Comparison of ENCODE assay signal across 32 mouse cellular contexts in the genomic region with DNA sequence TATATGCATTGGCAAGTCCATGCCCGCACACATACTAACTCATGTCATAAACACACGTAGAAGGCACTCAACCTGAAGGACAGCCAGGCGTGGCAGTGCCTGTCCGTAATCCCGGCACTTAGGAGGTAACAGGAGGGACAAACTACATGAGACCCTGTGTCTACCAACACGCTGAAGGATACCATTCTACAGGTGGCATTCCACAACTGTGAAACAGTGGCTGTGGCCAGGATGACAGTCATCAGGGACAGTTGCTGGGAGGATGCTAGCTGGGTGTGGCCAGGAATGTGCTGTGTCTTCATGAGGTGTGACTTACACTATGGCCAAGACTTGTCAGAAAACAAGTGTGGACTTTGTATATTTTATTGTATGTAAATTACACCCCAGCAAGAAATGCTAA. TPM values are rescaled to one million over a fixed set of nuclear protein-coding genes. Genes with fewer than 3 reads are reported as not detected.
DNase-seq lines count a peak whose midpoint lies in the region; ATAC-seq and TF ChIP-seq lines count a peak whose summit lies in the region.
"Had no signal": no experiment of that assay in that cellular context is flagged by ENCODE, and none has a peak within 500 bp of the region (broad histone marks: within the 10 kb centered on the region; RNA-seq: fewer than 3 reads in every experiment).

No protein-coding gene starts in this region.

- intact Hi-C loops in heart, postnatal 25 days (cut with DNase I), result no loop called here

- no peak overlapping the region for H3K4me3 ChIP-seq in midbrain, embryonic 11.5 days (ENCODE audit: low read depth, low read length)
- no peak overlapping the region for H3K4me3 ChIP-seq in midbrain, embryonic 13.5 days (replicated peaks)
- no peak overlapping the region for H3K4me3 ChIP-seq in small intestine, adult 2 months (ENCODE audit: low read depth, low read length)
- H3K4me3 ChIP-seq: embryonic facial prominence, embryonic 10.5 days; embryonic facial prominence, embryonic 13.5 days; erythroblast, embryonic 14.5 days; forebrain, embryonic 12.5 days; forebrain, embryonic 15.5 days; heart, embryonic 12.5 days; heart, embryonic 15.5 days had no signal

- ATAC-seq in midbrain, embryonic 11.5 days (ENCODE audit: low FRiP score), result no peak
- ATAC-seq in midbrain, embryonic 13.5 days, result no peak
- ATAC-seq: forebrain, embryonic 15.5 days; hindbrain, postnatal 0 days; Patski had no signal

- peak; percentile 83 for DNase-seq in heart, adult 11 months
- no peak for DNase-seq in heart, postnatal 25 days (ENCODE audit: low spot score)
- peak; percentile 72 for DNase-seq in midbrain, embryonic 11.5 days (ENCODE audit: low spot score, missing footprints)
- peak; percentile 31 for DNase-seq in R1 (ENCODE audit: low read depth, low spot score)
- DNase-seq in layer of hippocampus, adult 9-10 months (ENCODE audit: low spot score), result no peak
- DNase-seq: adrenal gland, adult 2 months; adrenal gland, postnatal 14 days; B cell, adult 2 months; cerebellum, adult 11 months; cerebellum, adult 8-10 months; cerebellum, postnatal 10 days; cerebellum, postnatal 36 days; embryo, embryonic 11 days; gastrocnemius, postnatal 14 days; heart, adult 18-20 months; heart, postnatal 10 days; heart, postnatal 4 days had no signal

- WGBS in midbrain, embryonic 11.5 days, result 96% methylated on average over 6 of the region's 6 CpGs
- 95% methylated on average over 6 of the region's 6 CpGs for WGBS in midbrain, embryonic 13.5 days
- whole genome bisulfite sequencing in small intestine, adult 2 months, result 61% methylated on average over 6 of the region's 6 CpGs

- H3K4me2 ChIP-seq in midbrain, embryonic 11.5 days, result no peak overlapping the region
- H3K4me2 ChIP-seq in midbrain, embryonic 13.5 days (replicated peaks), result no peak overlapping the region
- H3K4me2 ChIP-seq: embryonic facial prominence, embryonic 13.5 days; forebrain, embryonic 12.5 days; forebrain, embryonic 15.5 days; heart, embryonic 12.5 days; heart, embryonic 15.5 days; hindbrain, embryonic 14.5 days had no signal

- H3K27me3 ChIP-seq in midbrain, embryonic 11.5 days (ENCODE audit: control insufficient read depth, insufficient read depth, low read length), result no peaks in the 10 kb centered on the region
- no peaks in the 10 kb centered on the region for H3K27me3 ChIP-seq in midbrain, embryonic 13.5 days
- H3K27me3 ChIP-seq in small intestine, adult 2 months (ENCODE audit: control insufficient read depth, insufficient read depth, low read length), result no peaks in the 10 kb centered on the region
- H3K27me3 ChIP-seq: CH12.LX; embryonic facial prominence, embryonic 13.5 days; forebrain, embryonic 12.5 days; forebrain, embryonic 15.5 days; heart, embryonic 12.5 days; heart, embryonic 15.5 days; Patski had no signal

- TF ChIP-seq CTCF in small intestine, adult 2 months (IDR thresholded peaks at IDR 0.05; ENCODE audit: extremely low read depth, insufficient read length, insufficient replicate concordance, low read depth, low read length), result no peak

- no peak overlapping the region for H3K27ac ChIP-seq in midbrain, embryonic 11.5 days (ENCODE audit: low read depth, low read length)
- no peak overlapping the region for H3K27ac ChIP-seq in midbrain, embryonic 13.5 days
- peak overlapping the region; percentile 81 for H3K27ac ChIP-seq in small intestine, adult 2 months (ENCODE audit: insufficient read depth, low read depth, low read length)
- H3K27ac ChIP-seq: embryonic facial prominence, embryonic 10.5 days; embryonic facial prominence, embryonic 13.5 days; forebrain, embryonic 12.5 days; forebrain, embryonic 15.5 days; heart, embryonic 15.5 days; hindbrain, embryonic 14.5 days; hindbrain, postnatal 0 days had no signal

- no peak for TF ChIP-seq POLR2A in small intestine, adult 2 months (IDR thresholded peaks at IDR 0.05; ENCODE audit: low read depth, low read length)

- H3K36me3 ChIP-seq in midbrain, embryonic 11.5 days (ENCODE audit: control insufficient read depth, insufficient read depth, low read length), result no peaks in the 10 kb centered on the region
- no peaks in the 10 kb centered on the region for H3K36me3 ChIP-seq in midbrain, embryonic 13.5 days
- H3K36me3 ChIP-seq in small intestine, adult 2 months (ENCODE audit: control insufficient read depth, insufficient read depth, low read length), result no peaks in the 10 kb centered on the region
- H3K36me3 ChIP-seq: forebrain, embryonic 15.5 days; heart, embryonic 12.5 days; heart, embryonic 15.5 days had no signal

- no peaks in the 10 kb centered on the region for H3K9me3 ChIP-seq in midbrain, embryonic 11.5 days (ENCODE audit: control insufficient read depth, low read length)
- no peaks in the 10 kb centered on the region for H3K9me3 ChIP-seq in midbrain, embryonic 13.5 days
- H3K9me3 ChIP-seq: embryonic facial prominence, embryonic 10.5 days; embryonic facial prominence, embryonic 13.5 days; forebrain, embryonic 12.5 days; forebrain, embryonic 15.5 days; G1E; heart, embryonic 12.5 days; heart, embryonic 15.5 days had no signal

- no peaks in the 10 kb centered on the region for H3K4me1 ChIP-seq in midbrain, embryonic 11.5 days (ENCODE audit: control insufficient read depth, insufficient read depth, low read length)
- 0 out of 2 replicates have a peak, but pooled peaks cover 6% of the 10 kb centered on the region for H3K4me1 ChIP-seq in midbrain, embryonic 13.5 days (replicated peaks)
- H3K4me1 ChIP-seq in small intestine, adult 2 months (ENCODE audit: control insufficient read depth, insufficient read depth, insufficient read length, low read length), result peaks cover 39% of the 10 kb centered on the region
- H3K4me1 ChIP-seq: embryonic facial prominence, embryonic 10.5 days; forebrain, embryonic 12.5 days; forebrain, embryonic 15.5 days had no signal

- no peak overlapping the region for H3K9ac ChIP-seq in midbrain, embryonic 11.5 days (ENCODE audit: low read length)
- H3K9ac ChIP-seq in midbrain, embryonic 13.5 days (replicated peaks), result no peak overlapping the region
- H3K9ac ChIP-seq: embryonic facial prominence, embryonic 13.5 days; forebrain, embryonic 12.5 days; forebrain, embryonic 15.5 days; heart, embryonic 12.5 days; heart, embryonic 15.5 days; hindbrain, embryonic 14.5 days had no signal

RNA-seq across cellular contexts. Expression of a gene that starts 10.7 kb away (rescaled TPM):
- 1 to 10 TPM; 7.1 to 8.3 TPM for total RNA-seq in heart, postnatal 25 days (2021)
- 5.0 and 6.1 TPM in 2 replicates for polyA plus RNA-seq in midbrain, embryonic 11.5 days (2014; fragmentation: Nextera tagmentation; extraction: Ambion mirVana)
- 7.9 and 10.2 TPM in 2 replicates for polyA plus RNA-seq in midbrain, embryonic 13.5 days (2015; fragmentation: Nextera tagmentation; extraction: Ambion mirVana)
- 18.7 and 31.0 TPM in 2 replicates for polyA plus RNA-seq in small intestine, adult 2 months (2012; rRNA removed)

RNA-seq across cellular contexts. Expression of a gene that starts 24.6 kb away (rescaled TPM):
- total RNA-seq in heart, postnatal 25 days (2021), result not detected
- not detected in 2 replicates for polyA plus RNA-seq in midbrain, embryonic 11.5 days (2014; fragmentation: Nextera tagmentation; extraction: Ambion mirVana)
- not detected in 2 replicates for polyA plus RNA-seq in midbrain, embryonic 13.5 days (2015; fragmentation: Nextera tagmentation; extraction: Ambion mirVana)
- polyA plus RNA-seq in small intestine, adult 2 months (2012; rRNA removed), result not detected in 2 replicates
- total RNA-seq: G1E; gastrocnemius, postnatal 14 days; heart, adult 18-20 months; heart, postnatal 10 days; heart, postnatal 4 days had no signal
- polyA plus RNA-seq: forebrain, embryonic 12.5 days; forebrain, embryonic 15.5 days; G1E; heart, embryonic 15.5 days; hindbrain, embryonic 11.5 days had no signal

Comparison
In these comparisons a context has a peak if more than half of its experiments do, and no peak if none do; other contexts are left out.
1. DNase-seq: peak in heart, adult 11 months (single experiment), midbrain, embryonic 11.5 days (single experiment) and R1 (single experiment); none in heart, postnatal 25 days (single experiment) and layer of hippocampus, adult 9-10 months (single experiment).